Mouse (Mus musculus): Measurements from ENCODE around the gene Pzp. TPM values are rescaled to one million over a fixed set of nuclear protein-coding genes. Genes with fewer than 3 reads are reported as not detected.

The Pzp gene
- not detected for total RNA-seq (2023)

GRCm38 (mm10) chr6:128526601-128527000, at the start of gene Pzp:
Gene Pzp (minus strand): TSS chr6:128526720.

GRCm38 (mm10) chr6:128438317-128438870, 88.1 kb downstream of the Pzp start, which contains the start of gene Fkbp4:
Gene Fkbp4 (minus strand): TSS chr6:128438677.

Other genes with a start within 250 kb of the Pzp start
- not detected for gene Tead4, start 225.9 kb downstream of the Pzp start, total RNA-seq (2023)
- 10.3 TPM for gene Tulp3, start 170.9 kb downstream of the Pzp start, total RNA-seq (2023)
- 41.6 TPM for gene Rhno1, start 163.8 kb downstream of the Pzp start, total RNA-seq (2023)
- gene Foxm1, start 163.8 kb downstream of the Pzp start, total RNA-seq (2023) = 7.1 TPM
- not detected for gene Tex52, start 151.3 kb downstream of the Pzp start, total RNA-seq (2023)
- gene Gm44596, start 151.2 kb downstream of the Pzp start, total RNA-seq (2023) = not detected
- gene Nrip2, start 127.4 kb downstream of the Pzp start, total RNA-seq (2023) = not detected
- 59.7 TPM for gene Itfg2, start 101.8 kb downstream of the Pzp start, total RNA-seq (2023)
- gene Fkbp4, start 88.0 kb downstream of the Pzp start, total RNA-seq (2023) = 89.4 TPM
- not detected for gene A2ml1, start 54.9 kb upstream of the Pzp start, total RNA-seq (2023)
- not detected for gene Klrb1a, start 96.8 kb upstream of the Pzp start, total RNA-seq (2023)
- gene Clec2h, start 135.7 kb upstream of the Pzp start, total RNA-seq (2023) = 11.2 TPM
- not detected for gene Klrb1, start 196.3 kb upstream of the Pzp start, total RNA-seq (2023)

Data from CD8-positive naive resting alpha-beta T cell, adult 57 days (primary cell).